8 mouse cellular contexts compared by ENCODE assay signal in genomic region chr1:156420671-156421297, GRCm38 (mm10). TPM values are rescaled to one million over a fixed set of nuclear protein-coding genes. Genes with fewer than 3 reads are reported as not detected.
DNase-seq lines count a peak whose midpoint lies in the region; ATAC-seq and TF ChIP-seq lines count a peak whose summit lies in the region.

TSS of gene Axdnd1 (minus strand) at chr1:156421159.

- peak within 1 kb of the TSS; percentile 43 for H3K9ac ChIP-seq in hindbrain, embryonic 15.5 days

- CTCF ChIA-PET in Patski (lab: Charles Lee): interaction anchor here (1.0 to 1.2 kb wide), 2 partner anchors 117 to 120 kb away, joined by 3 to 4 read pairs; no protein-coding TSS in a partner anchor

- peaks cover 10% of the 10 kb centered on the region for H3K4me1 ChIP-seq in hindbrain, embryonic 15.5 days (replicated peaks)

- H3K4me3 ChIP-seq in hindbrain, embryonic 15.5 days: peak within 1 kb of the TSS; percentile 58

- no peaks in the 10 kb centered on the region for H3K27me3 ChIP-seq in Patski
- H3K27me3 ChIP-seq in hindbrain, embryonic 15.5 days: no peaks in the 10 kb centered on the region

- POLR2A ChIA-PET in Patski (lab: Charles Lee): no interaction called here

- no peak for DNase-seq in Patski (ENCODE audit: low read depth, low spot score)
- DNase-seq in cerebellum, postnatal 14 days: peak; percentile 87 to 91
- DNase-seq in frontal cortex, postnatal 25 days (ENCODE audit: low spot score in 2 of 2): peak; percentile 49 to 63
- DNase-seq in left cerebral cortex, adult 11 months (ENCODE audit: low spot score): peak; percentile 81
- peak; percentile 90 to 93 for DNase-seq in lung, postnatal 4 days
- peak; percentile 65 for DNase-seq in retina, postnatal 7 days (ENCODE audit: low read depth, low spot score)
- DNase-seq in urinary bladder, adult 2 months (ENCODE audit: low spot score): peak; percentile 64

- no peak for TF ChIP-seq CTCF in Patski (IDR thresholded peaks at IDR 0.05)

- no peaks in the 10 kb centered on the region for H3K36me3 ChIP-seq in hindbrain, embryonic 15.5 days

- H3K4me2 ChIP-seq in hindbrain, embryonic 15.5 days: peak within 1 kb of the TSS; percentile 86

- peak within 1 kb of the TSS; percentile 70 for H3K27ac ChIP-seq in hindbrain, embryonic 15.5 days (replicated peaks)

- in situ Hi-C loops in Patski (cut with MboI; ENCODE audit: low pct_unique_long_range_greater_than_20kb): loop anchor here (5.0 kb wide), 1 partner anchor 122 kb away; no protein-coding TSS in a partner anchor

- ATAC-seq in Patski: peak; percentile 74
- peak; percentile 94 for ATAC-seq in hindbrain, embryonic 15.5 days (ENCODE audit: low FRiP score, low read depth)

- no peaks in the 10 kb centered on the region for H3K9me3 ChIP-seq in hindbrain, embryonic 15.5 days

- WGBS in hindbrain, embryonic 15.5 days: under 1% methylated on average over 44 of the region's 44 CpGs

RNA-seq across cellular contexts. Expression of gene Axdnd1, which starts in this region (rescaled TPM):
- polyA plus RNA-seq in Patski (2021): 0.19 TPM
- 0.31 TPM in 2 replicates for polyA plus RNA-seq in hindbrain, embryonic 15.5 days (2015; fragmentation: Nextera tagmentation; extraction: Ambion mirVana)
- polyA plus RNA-seq in urinary bladder, adult 2 months (2012; rRNA removed): 0.06 and 0.12 TPM in 2 replicates

Comparison
In these comparisons a context has a peak if more than half of its experiments do, and no peak if none do; other contexts are left out.
1. Peak in ATAC-seq in Patski; RNA of the gene not detected or under 1 TPM.
2. Peak in ATAC-seq, H3K4me3 ChIP-seq, H3K27ac ChIP-seq, H3K9ac ChIP-seq and H3K4me2 ChIP-seq in hindbrain, embryonic 15.5 days; RNA of the gene not detected or under 1 TPM.
3. Peak in DNase-seq in urinary bladder, adult 2 months; RNA of the gene not detected or under 1 TPM.